Mouse (Mus musculus): Measurements from ENCODE around the gene Vmn2r55.

Gene Vmn2r55

DNA sequence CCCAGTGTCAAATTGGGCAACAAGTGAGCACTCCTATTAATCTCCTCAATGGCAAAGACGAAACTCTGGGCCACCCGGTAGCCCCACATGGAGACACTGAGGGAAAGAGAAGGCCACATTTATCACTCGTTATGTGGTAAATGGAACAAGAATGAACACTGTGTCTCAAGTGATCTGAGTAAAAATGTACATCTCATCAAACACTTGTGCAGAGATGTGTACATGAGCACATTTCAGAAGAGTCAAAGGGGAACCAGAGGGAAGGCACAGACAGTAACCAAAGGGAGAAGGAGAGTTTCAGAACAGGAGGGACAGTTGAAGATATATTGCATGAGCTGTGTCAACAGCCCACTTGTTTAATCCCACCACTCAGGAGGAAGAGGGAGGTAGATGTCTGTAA, at the start of gene Vmn2r55:
Vmn2r55 (minus strand) TSS at position 101 of the 400 bp plus-strand sequence.
- in situ Hi-C loops (cut with MboI, MseI): loop anchor here (5.0 kb wide), 2 partner anchors 43 to 48 kb away; partner anchors contain the start of gene Vmn2r54 (in 1 of the 2)

- in situ Hi-C loops (cut with MboI, MseI): loop anchor here in 1 of 2 experiments (5.0 kb wide), 1 partner anchor 47 kb away; the partner anchor contains the start of gene Vmn2r55
Measured at GRCm38 (mm10) chr7:12640219-12640618, 44.6 kb downstream of the Vmn2r55 start, which contains the start of gene Vmn2r54. Vmn2r54 (minus strand) TSS chr7:12640319.

- in situ Hi-C loops (cut with MboI, MseI): no loop called here
Measured at GRCm38 (mm10) chr7:12608688-12609087, 76.1 kb downstream of the Vmn2r55 start, which contains the start of gene Vmn2r53. Vmn2r53 (minus strand) TSS chr7:12608788.

All from T-helper 17 cell (primary cell).